Mouse (Mus musculus) CH12.LX (cell line): Measurements from ENCODE around the gene 3110082J24Rik.

Source experiments
- CTCF ChIP-seq, 2 experiments: IDR thresholded peaks in 1 of 2; conservative IDR thresholded peaks in 1 of 2; 2 replicates each; pipeline ENCODE4 v1.5.1; 2011 to 2012; ENCODE audit warnings: low read depth in 2 of 2, low read length in 2 of 2, improper control_type of control experiment in 1 of 2, inconsistent platforms in 1 of 2, mild to moderate bottlenecking in 1 of 2, moderate library complexity in 1 of 2
- HCFC1 ChIP-seq: IDR thresholded peaks from 2 replicates; pipeline ENCODE4 v1.6.1; 2012; ENCODE audit warnings: low read depth, mild to moderate bottlenecking, inconsistent platforms, low read length, improper control_type of control experiment
- JUN ChIP-seq: IDR thresholded peaks from 2 replicates; pipeline ENCODE4 v1.6.1; 2011; ENCODE audit warnings: low read depth, mild to moderate bottlenecking, low read length, improper control_type of control experiment, moderate library complexity; ENCODE audit not compliant: insufficient read depth
- MAX ChIP-seq: IDR thresholded peaks from 2 replicates; pipeline ENCODE4 v1.6.1; 2011; ENCODE audit warnings: low read length, improper control_type of control experiment
- MEF2A ChIP-seq: IDR thresholded peaks from 2 replicates; pipeline ENCODE4 v1.6.1; 2014; ENCODE audit warnings: low read depth, mild to moderate bottlenecking, inconsistent platforms, low read length, improper control_type of control experiment, borderline replicate concordance
- POLR2A ChIP-seq: IDR thresholded peaks from 2 replicates; pipeline ENCODE4 v1.6.1; 2011; ENCODE audit warnings: low read depth, mild to moderate bottlenecking, improper control_type of control experiment, low read length
- TBP ChIP-seq: conservative IDR thresholded peaks from 2 replicates; pipeline ENCODE4 v1.6.1; 2011; ENCODE audit warnings: low read depth, low read length, improper control_type of control experiment
- TCF12 ChIP-seq: IDR thresholded peaks from 2 replicates; pipeline ENCODE4 v1.6.1; 2014; ENCODE audit warnings: low read depth, mild to moderate bottlenecking, inconsistent platforms, low read length, improper control_type of control experiment
- UBTF ChIP-seq: IDR thresholded peaks from 2 replicates; pipeline ENCODE4 v1.6.1; 2012; ENCODE audit warnings: low read depth, mild to moderate bottlenecking, inconsistent platforms, low read length, improper control_type of control experiment, moderate library complexity

- TF ChIP-seq UBTF (no peak), TBP (no peak), HCFC1 (no peak), POLR2A (no peak), CTCF (conservative IDR thresholded peaks at IDR 0.05 in 1 of 2, IDR thresholded peaks at IDR 0.05 in 1 of 2; ENCODE audit: low read depth in 2 of 2, low read length in 2 of 2) (no peak), TCF12 (no peak), JUN (no peak), MAX (no peak), MEF2A (no peak)
Measured at GRCm38 (mm10) chr5:30122481-30122880, 16.6 kb upstream of the 3110082J24Rik start.
